Mouse (Mus musculus): Measurements from ENCODE around the gene Nhlrc1. TPM values are rescaled to one million over a fixed set of nuclear protein-coding genes. Genes with fewer than 3 reads are reported as not detected.

Nhlrc1 gene
- polyA plus RNA-seq, 1 experiment from 2014 or later: 5.7 TPM

- Histone ChIP-seq H3K27me3 (ENCODE audit: control insufficient read depth, insufficient read depth, low read length) (no peaks in the 10 kb centered on the region), H3K36me3 (ENCODE audit: control insufficient read depth, insufficient read depth, low read length) (no peaks in the 10 kb centered on the region), H3K4me2 (replicated peaks; ENCODE audit: low read depth, low read length) (no peak overlapping the region), H3K4me3 (ENCODE audit: low read depth, low read length) (no peak overlapping the region), H3K9me3 (ENCODE audit: control insufficient read depth, low read length) (no peaks in the 10 kb centered on the region), H3K27ac (ENCODE audit: low read depth, low read length) (no peak overlapping the region), H3K4me1 (replicated peaks; ENCODE audit: control insufficient read depth, insufficient read depth, low read length) (no peaks in the 10 kb centered on the region), H3K9ac (ENCODE audit: low read depth, low read length) (no peak overlapping the region)
- ATAC-seq (ENCODE audit: low FRiP score): no peak
- WGBS: 72% methylated on average over 7 of the region's 7 CpGs
- DNase-seq (ENCODE audit: low spot score): no peak
Measured at GRCm38 (mm10) chr13:46992516-46993273, 22.0 kb downstream of the Nhlrc1 start.

- DNase-seq (ENCODE audit: low spot score) (no peak), ATAC-seq (ENCODE audit: low FRiP score) (no peak)
- Histone ChIP-seq H3K4me2 (replicated peaks; ENCODE audit: low read depth, low read length) (no peak overlapping the region), H3K4me1 (replicated peaks; ENCODE audit: control insufficient read depth, insufficient read depth, low read length) (no peaks in the 10 kb centered on the region), H3K27me3 (ENCODE audit: control insufficient read depth, insufficient read depth, low read length) (no peaks in the 10 kb centered on the region), H3K4me3 (ENCODE audit: low read depth, low read length) (no peak overlapping the region), H3K36me3 (ENCODE audit: control insufficient read depth, insufficient read depth, low read length) (no peaks in the 10 kb centered on the region), H3K27ac (ENCODE audit: low read depth, low read length) (no peak overlapping the region), H3K9ac (ENCODE audit: low read depth, low read length) (no peak overlapping the region), H3K9me3 (ENCODE audit: control insufficient read depth, low read length) (no peaks in the 10 kb centered on the region)
- WGBS: 59% methylated on average over 4 of the region's 4 CpGs
Measured at GRCm38 (mm10) chr13:46990376-46991011, 24.2 kb downstream of the Nhlrc1 start.

DNA sequence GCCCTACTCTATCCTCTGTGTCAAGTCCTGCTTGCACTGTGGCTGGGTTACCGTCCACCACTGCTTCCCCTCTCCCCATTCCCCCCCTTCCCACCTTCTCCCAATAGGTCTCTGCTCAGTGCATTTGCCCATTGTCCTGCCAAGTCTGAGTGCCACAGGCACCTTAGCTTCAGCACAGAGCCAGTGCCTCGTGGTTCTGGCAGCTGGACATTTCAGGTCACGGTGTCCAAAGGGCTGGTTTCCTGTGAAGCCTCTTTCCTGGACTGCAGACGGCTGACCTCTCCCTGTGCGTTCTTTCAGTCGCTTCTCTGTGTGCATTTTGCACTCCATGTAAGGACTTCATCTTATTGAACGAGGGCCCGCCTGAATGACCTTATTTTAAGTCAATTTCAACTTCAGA lies 26.7 kb downstream of the Nhlrc1 start:
- no peaks in the 10 kb centered on the region for H3K27me3 ChIP-seq (ENCODE audit: control insufficient read depth, insufficient read depth, low read length)
- H3K27ac ChIP-seq (ENCODE audit: low read depth, low read length): no peak overlapping the region
- H3K9ac ChIP-seq (ENCODE audit: low read depth, low read length): no peak overlapping the region
- no peaks in the 10 kb centered on the region for H3K36me3 ChIP-seq (ENCODE audit: control insufficient read depth, insufficient read depth, low read length)
- DNase-seq (ENCODE audit: low spot score): no peak
- H3K9me3 ChIP-seq (ENCODE audit: control insufficient read depth, low read length): no peaks in the 10 kb centered on the region
- no peak overlapping the region for H3K4me2 ChIP-seq (replicated peaks; ENCODE audit: low read depth, low read length)
- H3K4me3 ChIP-seq (ENCODE audit: low read depth, low read length): no peak overlapping the region
- no peak for ATAC-seq (ENCODE audit: low FRiP score)
- 73% methylated on average over 8 of the region's 8 CpGs for WGBS
- no peaks in the 10 kb centered on the region for H3K4me1 ChIP-seq (replicated peaks; ENCODE audit: control insufficient read depth, insufficient read depth, low read length)

GRCm38 (mm10) chr13:46986208-46986607 lies 28.4 kb downstream of the Nhlrc1 start:
- Histone ChIP-seq H3K27me3 (ENCODE audit: control insufficient read depth, insufficient read depth, low read length) (no peaks in the 10 kb centered on the region), H3K27ac (ENCODE audit: low read depth, low read length) (no peak overlapping the region), H3K4me3 (ENCODE audit: low read depth, low read length) (no peak overlapping the region), H3K4me2 (replicated peaks; ENCODE audit: low read depth, low read length) (no peak overlapping the region), H3K36me3 (ENCODE audit: control insufficient read depth, insufficient read depth, low read length) (no peaks in the 10 kb centered on the region), H3K4me1 (replicated peaks; ENCODE audit: control insufficient read depth, insufficient read depth, low read length) (no peaks in the 10 kb centered on the region), H3K9me3 (ENCODE audit: control insufficient read depth, low read length) (no peaks in the 10 kb centered on the region), H3K9ac (ENCODE audit: low read depth, low read length) (no peak overlapping the region)
- ATAC-seq (ENCODE audit: low FRiP score): no peak
- 59% methylated on average over 6 of the region's 6 CpGs for WGBS
- DNase-seq (ENCODE audit: low spot score): no peak

GRCm38 (mm10) chr13:46983878-46984277 lies 30.8 kb downstream of the Nhlrc1 start:
- Histone ChIP-seq H3K27ac (ENCODE audit: low read depth, low read length) (no peak overlapping the region), H3K4me1 (replicated peaks; ENCODE audit: control insufficient read depth, insufficient read depth, low read length) (no peaks in the 10 kb centered on the region), H3K4me3 (ENCODE audit: low read depth, low read length) (no peak overlapping the region), H3K4me2 (replicated peaks; ENCODE audit: low read depth, low read length) (no peak overlapping the region), H3K36me3 (ENCODE audit: control insufficient read depth, insufficient read depth, low read length) (no peaks in the 10 kb centered on the region), H3K9me3 (ENCODE audit: control insufficient read depth, low read length) (no peaks in the 10 kb centered on the region), H3K9ac (ENCODE audit: low read depth, low read length) (no peak overlapping the region), H3K27me3 (ENCODE audit: control insufficient read depth, insufficient read depth, low read length) (no peaks in the 10 kb centered on the region)
- ATAC-seq (ENCODE audit: low FRiP score) (no peak), DNase-seq (ENCODE audit: low spot score) (no peak)
- 96% methylated on average over 2 of the region's 2 CpGs for WGBS

DNA sequence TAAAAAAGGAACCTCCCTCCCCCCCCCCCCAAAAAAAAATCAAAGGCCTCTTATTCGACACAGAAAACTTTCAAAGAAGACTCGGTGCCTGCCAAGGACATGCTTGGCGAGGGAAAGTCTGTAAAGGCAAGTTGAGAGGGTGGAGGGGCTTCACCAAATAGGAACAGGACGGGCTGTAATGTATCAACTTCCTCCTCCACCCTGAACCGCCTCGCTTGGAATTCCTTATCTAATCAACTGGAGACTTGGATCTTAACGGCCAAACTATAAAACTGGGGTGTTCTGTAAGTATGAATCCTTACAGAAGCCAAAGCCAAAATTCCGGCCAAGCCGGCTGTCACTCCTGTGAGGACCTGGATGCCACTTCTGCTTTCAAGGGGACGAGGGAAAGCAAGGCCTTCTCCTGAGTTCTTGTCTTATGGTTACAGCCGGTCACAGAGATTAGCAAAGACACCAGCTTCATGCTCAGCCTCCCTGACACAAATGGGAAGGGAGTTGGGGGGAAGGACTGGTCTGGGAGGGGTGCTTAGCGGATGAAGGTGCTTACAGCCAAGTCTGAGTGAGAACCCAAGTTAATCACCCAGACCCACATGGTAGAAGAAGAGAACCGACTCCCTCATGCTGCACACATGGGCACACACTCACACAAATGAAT lies 34.7 kb downstream of the Nhlrc1 start:
- Histone ChIP-seq H3K36me3 (ENCODE audit: control insufficient read depth, insufficient read depth, low read length) (no peaks in the 10 kb centered on the region), H3K4me2 (replicated peaks; ENCODE audit: low read depth, low read length) (no peak overlapping the region), H3K4me3 (ENCODE audit: low read depth, low read length) (no peak overlapping the region), H3K27ac (ENCODE audit: low read depth, low read length) (no peak overlapping the region), H3K9me3 (ENCODE audit: control insufficient read depth, low read length) (no peaks in the 10 kb centered on the region), H3K27me3 (ENCODE audit: control insufficient read depth, insufficient read depth, low read length) (no peaks in the 10 kb centered on the region), H3K9ac (ENCODE audit: low read depth, low read length) (no peak overlapping the region), H3K4me1 (replicated peaks; ENCODE audit: control insufficient read depth, insufficient read depth, low read length) (0 out of 2 replicates have a peak, but pooled peaks cover 3% of the 10 kb centered on the region)
- WGBS: 79% methylated on average over 13 of the region's 13 CpGs
- DNase-seq (ENCODE audit: low spot score) (no peak), ATAC-seq (ENCODE audit: low FRiP score) (no peak)

GRCm38 (mm10) chr13:46976532-46976931 lies 38.1 kb downstream of the Nhlrc1 start:
- WGBS: 94% methylated on average over 7 of the region's 7 CpGs
- peak overlapping the region; percentile 75; the same call in 1 of the 2 replicates for H3K27ac ChIP-seq (ENCODE audit: low read depth, low read length)

GRCm38 (mm10) chr13:46975930-46976329 lies 38.7 kb downstream of the Nhlrc1 start:
- H3K27ac ChIP-seq (ENCODE audit: low read depth, low read length): peak overlapping the region; percentile 75
- no peaks in the 10 kb centered on the region for H3K27me3 ChIP-seq (ENCODE audit: control insufficient read depth, insufficient read depth, low read length)
- H3K9me3 ChIP-seq (ENCODE audit: control insufficient read depth, low read length): no peaks in the 10 kb centered on the region
- ATAC-seq (ENCODE audit: low FRiP score): no peak
- no peak overlapping the region for H3K4me3 ChIP-seq (ENCODE audit: low read depth, low read length)
- H3K9ac ChIP-seq (ENCODE audit: low read depth, low read length): no peak overlapping the region
- H3K4me2 ChIP-seq (replicated peaks; ENCODE audit: low read depth, low read length): peak overlapping the region; percentile 11; the same call in 1 of the 2 replicates
- H3K36me3 ChIP-seq (ENCODE audit: control insufficient read depth, insufficient read depth, low read length): no peaks in the 10 kb centered on the region
- 0 out of 2 replicates have a peak, but pooled peaks cover 3% of the 10 kb centered on the region for H3K4me1 ChIP-seq (replicated peaks; ENCODE audit: control insufficient read depth, insufficient read depth, low read length)
- peak; percentile 23 for DNase-seq (ENCODE audit: low spot score)
- WGBS: 34% methylated on average over 4 of the region's 4 CpGs

More at GRCm38 (mm10) chr13:46976532-46976931, 38.1 kb downstream of the Nhlrc1 start:
- no peak for ATAC-seq (ENCODE audit: low FRiP score)
- Histone ChIP-seq H3K4me2 (replicated peaks; ENCODE audit: low read depth, low read length) (no peak overlapping the region), H3K36me3 (ENCODE audit: control insufficient read depth, insufficient read depth, low read length) (no peaks in the 10 kb centered on the region), H3K27me3 (ENCODE audit: control insufficient read depth, insufficient read depth, low read length) (no peaks in the 10 kb centered on the region), H3K4me3 (ENCODE audit: low read depth, low read length) (no peak overlapping the region), H3K4me1 (replicated peaks; ENCODE audit: control insufficient read depth, insufficient read depth, low read length) (0 out of 2 replicates have a peak, but pooled peaks cover 3% of the 10 kb centered on the region), H3K9me3 (ENCODE audit: control insufficient read depth, low read length) (no peaks in the 10 kb centered on the region), H3K9ac (ENCODE audit: low read depth, low read length) (no peak overlapping the region)
- DNase-seq (ENCODE audit: low spot score): no peak
